25 mouse cellular contexts compared by ENCODE assay signal in genomic region chr5:76953794-76954193, GRCm38 (mm10). TPM values are rescaled to one million over a fixed set of nuclear protein-coding genes. Genes with fewer than 3 reads are reported as not detected.
A peak's percentile ranks its signal among the peaks of the same experiment; 100 is the strongest.
DNase-seq lines count a peak whose midpoint lies in the region; ATAC-seq and TF ChIP-seq lines count a peak whose summit lies in the region.
"Had no signal": no experiment of that assay in that cellular context is flagged by ENCODE, and none has a peak within 500 bp of the region (broad histone marks: within the 10 kb centered on the region; RNA-seq: fewer than 3 reads in every experiment).

No protein-coding gene starts in this region.

- no peak for ATAC-seq in heart, embryonic 13.5 days (ENCODE audit: extremely low read depth, insufficient number of reproducible peaks, low FRiP score, low TSS enrichment)
- ATAC-seq in midbrain, embryonic 13.5 days, result no peak
- ATAC-seq in midbrain, postnatal 0 days (ENCODE audit: low FRiP score), result no peak
- ATAC-seq in limb, embryonic 13.5 days (ENCODE audit: low FRiP score, low read depth), result no peak

- H3K27me3 ChIP-seq in heart, embryonic 13.5 days (replicated peaks), result no peaks in the 10 kb centered on the region
- no peaks in the 10 kb centered on the region for H3K27me3 ChIP-seq in heart, embryonic 10.5 days (ENCODE audit: insufficient read depth, poor library complexity, severe bottlenecking)
- no peaks in the 10 kb centered on the region for H3K27me3 ChIP-seq in midbrain, embryonic 13.5 days
- H3K27me3 ChIP-seq in midbrain, postnatal 0 days (ENCODE audit: insufficient read depth, low read length), result no peaks in the 10 kb centered on the region
- no peaks in the 10 kb centered on the region for H3K27me3 ChIP-seq in limb, embryonic 13.5 days
- H3K27me3 ChIP-seq: embryonic facial prominence, embryonic 12.5 days; heart, embryonic 15.5 days; neural tube, embryonic 13.5 days; stomach, embryonic 15.5 days had no signal

- 75% methylated on average over 3 of the region's 3 CpGs for WGBS in heart, embryonic 13.5 days
- 85% methylated on average over 3 of the region's 3 CpGs for WGBS in heart, embryonic 10.5 days
- WGBS in midbrain, embryonic 13.5 days, result 84% methylated on average over 3 of the region's 3 CpGs
- 84% methylated on average over 3 of the region's 3 CpGs for WGBS in midbrain, postnatal 0 days
- whole genome bisulfite sequencing in limb, embryonic 13.5 days, result 79% methylated on average over 3 of the region's 3 CpGs

- H3K4me1 ChIP-seq in heart, embryonic 13.5 days, result peaks cover 50% of the 10 kb centered on the region
- peaks cover 21% of the 10 kb centered on the region for H3K4me1 ChIP-seq in heart, embryonic 10.5 days
- H3K4me1 ChIP-seq in midbrain, embryonic 13.5 days (replicated peaks), result peaks cover 33% of the 10 kb centered on the region
- peaks cover 10% of the 10 kb centered on the region for H3K4me1 ChIP-seq in midbrain, postnatal 0 days (ENCODE audit: insufficient read depth, low read length)
- peaks cover 45% of the 10 kb centered on the region for H3K4me1 ChIP-seq in limb, embryonic 13.5 days

- H3K4me3 ChIP-seq in heart, embryonic 13.5 days, result no peak overlapping the region
- H3K4me3 ChIP-seq in heart, embryonic 10.5 days, result no peak overlapping the region
- no peak overlapping the region for H3K4me3 ChIP-seq in midbrain, embryonic 13.5 days (replicated peaks)
- H3K4me3 ChIP-seq in midbrain, postnatal 0 days (ENCODE audit: low read depth, low read length), result no peak overlapping the region
- H3K4me3 ChIP-seq in limb, embryonic 13.5 days, result no peak overlapping the region
- H3K4me3 ChIP-seq: embryonic facial prominence, embryonic 12.5 days; heart, embryonic 15.5 days; neural tube, embryonic 13.5 days; stomach, embryonic 15.5 days had no signal

- H3K27ac ChIP-seq in heart, embryonic 13.5 days (replicated peaks), result no peak overlapping the region
- no peak overlapping the region; the same call in 1 of the 2 replicates for H3K27ac ChIP-seq in heart, embryonic 10.5 days
- H3K27ac ChIP-seq in midbrain, embryonic 13.5 days, result no peak overlapping the region
- H3K27ac ChIP-seq in midbrain, postnatal 0 days (ENCODE audit: low read depth, low read length), result no peak overlapping the region
- 0 out of 2 replicates have a peak overlapping the region, but pooled peaks have one; percentile 7 for H3K27ac ChIP-seq in limb, embryonic 13.5 days
- H3K27ac ChIP-seq: embryonic facial prominence, embryonic 12.5 days; midbrain, embryonic 10.5 days; neural tube, embryonic 13.5 days; stomach, embryonic 15.5 days had no signal

- H3K36me3 ChIP-seq in heart, embryonic 13.5 days, result peaks cover 51% of the 10 kb centered on the region
- peaks cover 48% of the 10 kb centered on the region for H3K36me3 ChIP-seq in heart, embryonic 10.5 days
- peaks cover 28% of the 10 kb centered on the region for H3K36me3 ChIP-seq in midbrain, embryonic 13.5 days
- peaks cover 16% of the 10 kb centered on the region for H3K36me3 ChIP-seq in midbrain, postnatal 0 days (ENCODE audit: insufficient read depth, low read length)
- peaks cover 38% of the 10 kb centered on the region for H3K36me3 ChIP-seq in limb, embryonic 13.5 days

- H3K4me2 ChIP-seq in heart, embryonic 13.5 days, result peak overlapping the region; percentile 30
- 0 out of 2 replicates have a peak overlapping the region, but pooled peaks have one; percentile 3 for H3K4me2 ChIP-seq in midbrain, embryonic 13.5 days (replicated peaks)
- no peak overlapping the region for H3K4me2 ChIP-seq in midbrain, postnatal 0 days (ENCODE audit: low read depth, low read length, poor library complexity, severe bottlenecking)
- peak overlapping the region; percentile 12; the same call in 1 of the 2 replicates for H3K4me2 ChIP-seq in limb, embryonic 13.5 days (replicated peaks)
- H3K4me2 ChIP-seq: embryonic facial prominence, embryonic 12.5 days; heart, embryonic 15.5 days; neural tube, embryonic 13.5 days; stomach, embryonic 15.5 days had no signal

- peak overlapping the region; percentile 40; the same call in 1 of the 2 replicates for H3K9ac ChIP-seq in heart, embryonic 13.5 days
- no peak overlapping the region for H3K9ac ChIP-seq in midbrain, embryonic 13.5 days (replicated peaks)
- no peak overlapping the region for H3K9ac ChIP-seq in midbrain, postnatal 0 days (replicated peaks; ENCODE audit: low read length, poor library complexity, severe bottlenecking)
- H3K9ac ChIP-seq in limb, embryonic 13.5 days, result no peak overlapping the region
- H3K9ac ChIP-seq: embryonic facial prominence, embryonic 12.5 days; heart, embryonic 15.5 days; neural tube, embryonic 13.5 days; stomach, embryonic 15.5 days had no signal

- no peaks in the 10 kb centered on the region for H3K9me3 ChIP-seq in heart, embryonic 13.5 days
- no peaks in the 10 kb centered on the region for H3K9me3 ChIP-seq in heart, embryonic 10.5 days
- H3K9me3 ChIP-seq in midbrain, embryonic 13.5 days, result no peaks in the 10 kb centered on the region
- H3K9me3 ChIP-seq in midbrain, postnatal 0 days (ENCODE audit: low read length), result no peaks in the 10 kb centered on the region
- no peaks in the 10 kb centered on the region for H3K9me3 ChIP-seq in limb, embryonic 13.5 days
- H3K9me3 ChIP-seq: embryonic facial prominence, embryonic 12.5 days; heart, embryonic 15.5 days; midbrain, embryonic 10.5 days; neural tube, embryonic 13.5 days; stomach, embryonic 15.5 days had no signal

- DNase-seq in heart, embryonic 10.5 days (ENCODE audit: low spot score), result no peak
- DNase-seq in midbrain, postnatal 0 days (ENCODE audit: low spot score), result no peak
- DNase-seq in urinary bladder, postnatal 14 days (ENCODE audit: low spot score), result no peak
- no peak for DNase-seq in embryo, embryonic 10 days (ENCODE audit: low spot score)
- no peak for DNase-seq in adipocyte (ENCODE audit: low spot score)
- DNase-seq: cerebellum, adult 2 months; kidney, postnatal 25 days; lung, adult 18-20 months; lung, postnatal 4 days had no signal

- TF ChIP-seq CTCF in midbrain, postnatal 0 days (IDR thresholded peaks at IDR 0.05), result no peak

RNA-seq across cellular contexts. Expression of gene Ppat, which starts 2.4 kb away (rescaled TPM):
- 20.8 and 25.0 TPM in 2 replicates for polyA plus RNA-seq in heart, embryonic 13.5 days (2015; fragmentation: Nextera tagmentation; extraction: Ambion mirVana)
- 47.4 and 54.9 TPM in 2 replicates for polyA plus RNA-seq in heart, embryonic 10.5 days (2016; fragmentation: Nextera tagmentation; extraction: Ambion mirVana)
- polyA plus RNA-seq in midbrain, embryonic 13.5 days (2015; fragmentation: Nextera tagmentation; extraction: Ambion mirVana), result 13.5 and 14.4 TPM in 2 replicates
- total RNA-seq in midbrain, postnatal 0 days (2014; rRNA removed), result 10.7 and 14.0 TPM in 2 replicates
- polyA plus RNA-seq in midbrain, postnatal 0 days (2015; fragmentation: Nextera tagmentation; extraction: Ambion mirVana), result 7.8 and 8.2 TPM in 2 replicates
- 23.9 and 25.4 TPM in 2 replicates for polyA plus RNA-seq in limb, embryonic 13.5 days (2015; fragmentation: Nextera tagmentation; extraction: Ambion mirVana)

RNA-seq across cellular contexts. Expression of gene Paics, which starts 2.7 kb away (rescaled TPM):
- 229 and 249 TPM in 2 replicates for polyA plus RNA-seq in heart, embryonic 13.5 days (2015; fragmentation: Nextera tagmentation; extraction: Ambion mirVana)
- 309 and 341 TPM in 2 replicates for polyA plus RNA-seq in heart, embryonic 10.5 days (2016; fragmentation: Nextera tagmentation; extraction: Ambion mirVana)
- polyA plus RNA-seq in midbrain, embryonic 13.5 days (2015; fragmentation: Nextera tagmentation; extraction: Ambion mirVana), result 204 and 205 TPM in 2 replicates
- 96.6 and 116 TPM in 2 replicates for total RNA-seq in midbrain, postnatal 0 days (2014; rRNA removed)
- 137 and 144 TPM in 2 replicates for polyA plus RNA-seq in midbrain, postnatal 0 days (2015; fragmentation: Nextera tagmentation; extraction: Ambion mirVana)
- polyA plus RNA-seq in limb, embryonic 13.5 days (2015; fragmentation: Nextera tagmentation; extraction: Ambion mirVana), result 321 and 323 TPM in 2 replicates

RNA-seq across cellular contexts. Expression of gene Srp72, which starts 20.7 kb away (rescaled TPM):
- polyA plus RNA-seq in heart, embryonic 13.5 days (2015; fragmentation: Nextera tagmentation; extraction: Ambion mirVana), result 48.4 and 55.4 TPM in 2 replicates
- 53.2 and 69.3 TPM in 2 replicates for polyA plus RNA-seq in heart, embryonic 10.5 days (2016; fragmentation: Nextera tagmentation; extraction: Ambion mirVana)
- polyA plus RNA-seq in midbrain, embryonic 13.5 days (2015; fragmentation: Nextera tagmentation; extraction: Ambion mirVana), result 77.5 and 87.5 TPM in 2 replicates
- total RNA-seq in midbrain, postnatal 0 days (2014; rRNA removed), result 69.8 and 80.3 TPM in 2 replicates
- 74.3 and 76.7 TPM in 2 replicates for polyA plus RNA-seq in midbrain, postnatal 0 days (2015; fragmentation: Nextera tagmentation; extraction: Ambion mirVana)
- 115 and 121 TPM in 2 replicates for polyA plus RNA-seq in limb, embryonic 13.5 days (2015; fragmentation: Nextera tagmentation; extraction: Ambion mirVana)

RNA-seq across cellular contexts. Expression of gene Aasdh, which starts 48.5 kb away (rescaled TPM):
- polyA plus RNA-seq in heart, embryonic 13.5 days (2015; fragmentation: Nextera tagmentation; extraction: Ambion mirVana), result 14.8 and 18.9 TPM in 2 replicates
- polyA plus RNA-seq in heart, embryonic 10.5 days (2016; fragmentation: Nextera tagmentation; extraction: Ambion mirVana), result 14.8 and 21.3 TPM in 2 replicates
- 24.8 and 26.2 TPM in 2 replicates for polyA plus RNA-seq in midbrain, embryonic 13.5 days (2015; fragmentation: Nextera tagmentation; extraction: Ambion mirVana)
- 11.0 and 16.3 TPM in 2 replicates for total RNA-seq in midbrain, postnatal 0 days (2014; rRNA removed)
- 10.1 and 11.5 TPM in 2 replicates for polyA plus RNA-seq in midbrain, postnatal 0 days (2015; fragmentation: Nextera tagmentation; extraction: Ambion mirVana)
- 19.8 and 20.4 TPM in 2 replicates for polyA plus RNA-seq in limb, embryonic 13.5 days (2015; fragmentation: Nextera tagmentation; extraction: Ambion mirVana)

RNA-seq across cellular contexts. Expression of gene Arl9, which starts 50.1 kb away (rescaled TPM):
- polyA plus RNA-seq in heart, embryonic 13.5 days (2015; fragmentation: Nextera tagmentation; extraction: Ambion mirVana), result 0.31 TPM in 1 of 2 replicates, not detected in the other
- polyA plus RNA-seq in heart, embryonic 10.5 days (2016; fragmentation: Nextera tagmentation; extraction: Ambion mirVana), result 0.45 TPM in 1 of 2 replicates, not detected in the other
- not detected in 2 replicates for polyA plus RNA-seq in midbrain, embryonic 13.5 days (2015; fragmentation: Nextera tagmentation; extraction: Ambion mirVana)
- total RNA-seq in midbrain, postnatal 0 days (2014; rRNA removed), result not detected in 2 replicates
- polyA plus RNA-seq in midbrain, postnatal 0 days (2015; fragmentation: Nextera tagmentation; extraction: Ambion mirVana), result not detected in 2 replicates
- not detected in 2 replicates for polyA plus RNA-seq in limb, embryonic 13.5 days (2015; fragmentation: Nextera tagmentation; extraction: Ambion mirVana)
- total RNA-seq: adrenal gland, adult 8-10 months; gastrocnemius, postnatal 4 days; left cerebral cortex, adult 8-10 months had no signal
- polyA plus RNA-seq: C2C12; embryonic facial prominence, embryonic 12.5 days; forebrain, embryonic 11.5 days; heart, embryonic 15.5 days; intestine, embryonic 14.5 days; midbrain, embryonic 10.5 days; neural tube, embryonic 13.5 days; spleen, adult 2 months; thymus, postnatal 0 days had no signal
